7 mouse cellular contexts compared by ENCODE assay signal in the genomic region with DNA sequence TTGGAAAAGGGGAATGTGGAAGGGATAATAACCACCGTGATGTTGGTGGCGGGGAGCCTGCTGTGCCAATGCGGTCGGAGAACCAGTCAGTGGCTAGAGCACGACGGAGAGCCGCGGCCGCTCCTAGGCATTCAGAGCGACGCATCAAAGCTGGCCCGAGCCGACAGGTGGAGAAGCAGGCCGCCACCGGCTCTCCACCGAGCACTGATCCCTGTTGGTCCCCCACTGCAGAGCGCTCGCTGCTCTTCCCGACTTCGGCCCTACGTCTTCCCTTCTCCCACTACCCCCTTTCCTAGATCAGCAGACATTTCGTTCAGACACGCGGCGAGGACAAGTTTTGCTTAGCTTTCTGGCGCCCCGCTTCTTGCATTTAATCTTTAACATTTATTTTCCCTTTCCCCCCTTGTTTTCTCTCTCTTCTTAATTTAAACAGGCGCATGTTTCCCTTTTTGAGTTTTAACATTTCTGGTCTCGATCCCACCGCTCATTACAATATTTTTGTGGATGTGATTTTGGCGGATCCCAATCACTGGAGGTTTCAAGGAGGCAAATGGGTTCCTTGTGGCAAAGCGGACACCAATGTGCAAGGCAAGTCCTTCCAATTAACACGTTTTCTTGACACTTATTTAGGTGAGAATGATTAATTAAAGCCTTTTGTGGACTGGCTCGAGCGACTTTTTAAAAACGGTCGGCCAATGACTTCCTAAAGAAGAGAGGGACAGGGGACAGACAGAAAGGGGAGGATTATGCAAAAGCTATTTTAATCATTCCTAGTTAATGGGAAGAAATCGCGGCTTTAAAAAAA. TPM values are rescaled to one million over a fixed set of nuclear protein-coding genes. Genes with fewer than 3 reads are reported as not detected.
A peak's percentile ranks its signal among the peaks of the same experiment; 100 is the strongest.
DNase-seq lines count a peak whose midpoint lies in the region; ATAC-seq lines count a peak whose summit lies in the region.

No protein-coding gene starts in this region.

- no peak overlapping the region for H3K27ac ChIP-seq in liver, embryonic 11.5 days (ENCODE audit: low read depth, low read length)
- H3K27ac ChIP-seq in forebrain, embryonic 16.5 days (ENCODE audit: low read length): peak overlapping the region; percentile 98
- no peak overlapping the region for H3K27ac ChIP-seq in limb, embryonic 10.5 days

- H3K4me2 ChIP-seq in liver, embryonic 11.5 days: no peak overlapping the region; the same call in 1 of the 2 replicates
- H3K4me2 ChIP-seq in forebrain, embryonic 16.5 days (ENCODE audit: low read length): peak overlapping the region; percentile 51

- no peaks in the 10 kb centered on the region for H3K9me3 ChIP-seq in liver, embryonic 11.5 days (ENCODE audit: control insufficient read depth, low read length)
- H3K9me3 ChIP-seq in forebrain, embryonic 16.5 days (ENCODE audit: control insufficient read depth, low read length): 0 out of 2 replicates have a peak, but pooled peaks cover 2% of the 10 kb centered on the region
- no peaks in the 10 kb centered on the region for H3K9me3 ChIP-seq in limb, embryonic 10.5 days (replicated peaks)

- H3K36me3 ChIP-seq in liver, embryonic 11.5 days (ENCODE audit: control insufficient read depth, insufficient read depth, low read length): no peaks in the 10 kb centered on the region
- no peaks in the 10 kb centered on the region for H3K36me3 ChIP-seq in forebrain, embryonic 16.5 days (ENCODE audit: control insufficient read depth, insufficient read depth)
- H3K36me3 ChIP-seq in limb, embryonic 10.5 days: 0 out of 2 replicates have a peak, but pooled peaks cover under 1% of the 10 kb centered on the region

- peak overlapping the region; percentile 2; the same call in 1 of the 2 replicates for H3K4me3 ChIP-seq in liver, embryonic 11.5 days (ENCODE audit: low read depth, low read length)
- H3K4me3 ChIP-seq in forebrain, embryonic 16.5 days (replicated peaks; ENCODE audit: low read length): peak overlapping the region; percentile 65
- H3K4me3 ChIP-seq in limb, embryonic 10.5 days: peak overlapping the region; percentile 22; the same call in 1 of the 2 replicates

- no peak overlapping the region for H3K9ac ChIP-seq in liver, embryonic 11.5 days (ENCODE audit: low read depth, low read length)
- H3K9ac ChIP-seq in forebrain, embryonic 16.5 days (replicated peaks; ENCODE audit: low read depth, low read length): peak overlapping the region; percentile 87

- peaks cover 6% of the 10 kb centered on the region; the same call in 1 of the 2 replicates for H3K4me1 ChIP-seq in liver, embryonic 11.5 days (replicated peaks; ENCODE audit: control insufficient read depth, insufficient read depth, low read length)
- H3K4me1 ChIP-seq in forebrain, embryonic 16.5 days (replicated peaks; ENCODE audit: control insufficient read depth, insufficient read depth, low read length): peaks cover 16% of the 10 kb centered on the region
- H3K4me1 ChIP-seq in limb, embryonic 10.5 days: peaks cover 34% of the 10 kb centered on the region

- peaks cover 90% of the 10 kb centered on the region for H3K27me3 ChIP-seq in liver, embryonic 11.5 days (replicated peaks; ENCODE audit: control insufficient read depth, insufficient read depth, low read length)
- peaks cover 11% of the 10 kb centered on the region for H3K27me3 ChIP-seq in forebrain, embryonic 16.5 days (replicated peaks; ENCODE audit: control insufficient read depth, insufficient read depth, low read length)
- H3K27me3 ChIP-seq in limb, embryonic 10.5 days (ENCODE audit: low read depth, poor library complexity, severe bottlenecking): peaks cover 96% of the 10 kb centered on the region

- 1% methylated on average over 39 of the region's 39 CpGs for WGBS in liver, embryonic 11.5 days
- WGBS in forebrain, embryonic 16.5 days: under 1% methylated on average over 39 of the region's 39 CpGs
- under 1% methylated on average over 39 of the region's 39 CpGs for WGBS in limb, embryonic 10.5 days

- no peak for DNase-seq in liver, embryonic 11.5 days (ENCODE audit: low spot score)
- no peak for DNase-seq in liver
- peak; percentile 68 for DNase-seq in embryo, embryonic 11 days
- DNase-seq in limb, embryonic 10.5 days (ENCODE audit: low spot score): no peak
- peak; percentile 58 for DNase-seq in retina, postnatal 1 day
- no peak for DNase-seq in ovary, postnatal 14 days (ENCODE audit: low spot score)

- ATAC-seq in liver, embryonic 11.5 days (replicated peaks; ENCODE audit: low FRiP score): no peak
- 0 out of 2 replicates have a peak, but pooled peaks have one; percentile 6 for ATAC-seq in forebrain, embryonic 16.5 days

RNA-seq across cellular contexts. Expression of gene Tbr1, which starts 3.0 kb away (rescaled TPM):
- polyA plus RNA-seq in liver, embryonic 11.5 days (2014; fragmentation: Nextera tagmentation; extraction: Ambion mirVana): 0.17 and 0.26 TPM in 2 replicates
- polyA plus RNA-seq in forebrain, embryonic 16.5 days (2015; fragmentation: Nextera tagmentation; extraction: Ambion mirVana): 42.2 and 49.9 TPM in 2 replicates
- 0.04 and 0.10 TPM in 2 replicates for polyA plus RNA-seq in limb, embryonic 10.5 days (2016; fragmentation: Nextera tagmentation; extraction: Ambion mirVana)

Comparison
In these comparisons a context has a peak if more than half of its experiments do, and no peak if none do; other contexts are left out.
1. DNase-seq: peak in embryo, embryonic 11 days (single experiment) and retina, postnatal 1 day (single experiment); none in liver, embryonic 11.5 days (single experiment), liver (single experiment), limb, embryonic 10.5 days (single experiment) and ovary, postnatal 14 days (single experiment).
2. H3K4me3 ChIP-seq: peak in every context shown above with its lines; median percentile 65 in forebrain, embryonic 16.5 days; 22 in limb, embryonic 10.5 days; 2 in liver, embryonic 11.5 days.
3. RNA of gene Tbr1, which starts 3.0 kb away (polyA plus RNA-seq): 42.2 to 49.9 TPM in forebrain, embryonic 16.5 days; 0.17 to 0.26 TPM in liver, embryonic 11.5 days and 0.04 to 0.10 TPM in limb, embryonic 10.5 days; every median in the first group is over 10 times any median in the second.